Mouse (Mus musculus): ENCODE measurements around the gene Ppid. TPM values are rescaled to one million over a fixed set of nuclear protein-coding genes. Genes with fewer than 3 reads are reported as not detected.

Ppid gene
- total and polyA plus RNA-seq, 3 experiments: 203 to 254 TPM; not detected in 1

DNA sequence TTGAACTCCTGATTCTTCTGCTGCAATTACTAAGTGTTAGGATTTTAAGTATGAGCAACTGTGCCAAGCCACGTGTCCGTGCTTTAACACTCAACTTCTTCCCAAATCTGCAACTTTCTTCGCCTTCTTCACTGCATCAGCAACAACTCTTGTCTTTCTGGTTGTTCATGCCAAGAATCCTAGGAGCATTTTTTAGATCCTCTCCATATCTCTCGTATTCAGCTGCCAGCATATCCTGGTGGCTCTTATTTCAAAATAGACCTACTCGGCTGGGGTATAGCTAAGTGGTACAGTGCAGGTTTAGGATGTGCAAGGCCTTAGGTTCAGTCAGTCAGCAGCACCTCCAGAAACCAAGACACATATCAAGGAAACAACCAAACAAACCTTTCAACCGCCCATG, 13.5 kb upstream of the Ppid start:
- Histone ChIP-seq H3K9ac (ENCODE audit: control insufficient read depth, low read depth, low read length, poor library complexity, severe bottlenecking) (no peak overlapping the region), H3K4me1 (ENCODE audit: control insufficient read depth in 1 of 2, insufficient read depth in 2 of 2, low read length in 2 of 2) (peaks cover 14 to 16% of the 10 kb centered on the region in 2 experiments), H3K36me3 (ENCODE audit: control insufficient read depth in 1 of 2, insufficient read depth in 2 of 2, low read length in 2 of 2) (peaks cover 0 to 18% of the 10 kb centered on the region in 2 experiments; a peak in 2 of 4 replicates), H3K9me3 (replicated peaks; ENCODE audit: insufficient read depth, low read length) (no peaks in the 10 kb centered on the region), H3K27ac (ENCODE audit: control insufficient read depth, low read depth, low read length) (no peak overlapping the region), H3K27me3 (ENCODE audit: control insufficient read depth in 1 of 2, insufficient read depth in 2 of 2, low read length in 2 of 2) (no peaks in the 10 kb centered on the region), H3K79me2 (ENCODE audit: control insufficient read depth, insufficient read depth, low read length, poor library complexity) (no peaks in the 10 kb centered on the region), H3K4me3 (ENCODE audit: control insufficient read depth in 1 of 2, insufficient read depth in 1 of 2, low read depth in 2 of 2, low read length in 2 of 2) (no peak overlapping the region)
- DNase-seq (ENCODE audit: low read depth, low spot score): no peak
- TF ChIP-seq TCF12 (IDR thresholded peaks at IDR 0.05; ENCODE audit: low read depth, low read length): no peak
- TF ChIP-seq ZC3H11A (IDR thresholded peaks at IDR 0.05; ENCODE audit: low read depth, low read length): no peak
- TF ChIP-seq KAT2A (conservative IDR thresholded peaks at IDR 0.05; ENCODE audit: low read depth, low read length): no peak
- no peak for TF ChIP-seq MXI1 (IDR thresholded peaks at IDR 0.05; ENCODE audit: low read depth, low read length)
- TF ChIP-seq BHLHE40 (IDR thresholded peaks at IDR 0.05; ENCODE audit: borderline replicate concordance, low read depth, low read length): no peak
- no peak for TF ChIP-seq GABPA (IDR thresholded peaks at IDR 0.05; ENCODE audit: low read depth, low read length)

DNA sequence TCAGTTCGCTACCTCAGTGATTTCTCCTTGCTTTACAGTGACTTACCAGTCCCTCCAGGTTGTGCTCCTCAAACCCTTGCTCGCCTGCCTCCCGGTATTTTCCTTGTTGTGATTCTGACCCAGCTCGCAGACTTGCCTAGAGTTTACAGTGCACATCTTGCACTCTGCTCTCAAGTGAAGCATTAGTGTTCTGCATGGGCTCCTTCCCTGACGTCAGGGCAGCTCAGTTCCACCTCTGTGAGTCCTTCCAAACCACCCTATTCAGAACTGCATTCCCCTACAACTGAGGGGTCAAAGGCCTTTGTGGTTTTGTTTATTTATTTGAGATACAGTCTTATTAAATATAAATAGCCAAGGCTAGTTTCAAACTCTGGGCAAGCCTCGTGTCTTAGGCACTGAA, 13.0 kb upstream of the Ppid start:
- Histone ChIP-seq H3K27ac (ENCODE audit: control insufficient read depth, low read depth, low read length) (no peak overlapping the region), H3K4me3 (ENCODE audit: control insufficient read depth in 1 of 2, insufficient read depth in 1 of 2, low read depth in 2 of 2, low read length in 2 of 2) (no peak overlapping the region), H3K4me1 (ENCODE audit: control insufficient read depth in 1 of 2, insufficient read depth in 2 of 2, low read length in 2 of 2) (peaks cover 14 to 16% of the 10 kb centered on the region in 2 experiments), H3K27me3 (ENCODE audit: control insufficient read depth in 1 of 2, insufficient read depth in 2 of 2, low read length in 2 of 2) (no peaks in the 10 kb centered on the region), H3K9me3 (replicated peaks; ENCODE audit: insufficient read depth, low read length) (no peaks in the 10 kb centered on the region), H3K36me3 (ENCODE audit: control insufficient read depth in 1 of 2, insufficient read depth in 2 of 2, low read length in 2 of 2) (peaks cover 0 to 18% of the 10 kb centered on the region in 2 experiments; a peak in 2 of 4 replicates), H3K79me2 (ENCODE audit: control insufficient read depth, insufficient read depth, low read length, poor library complexity) (no peaks in the 10 kb centered on the region), H3K9ac (ENCODE audit: control insufficient read depth, low read depth, low read length, poor library complexity, severe bottlenecking) (no peak overlapping the region)
- TF ChIP-seq MXI1 (IDR thresholded peaks at IDR 0.05; ENCODE audit: low read depth, low read length) (no peak), CHD2 (IDR thresholded peaks at IDR 0.05; ENCODE audit: low read length) (no peak), CHD1 (IDR thresholded peaks at IDR 0.05; ENCODE audit: low read depth, low read length) (no peak), ZKSCAN1 (IDR thresholded peaks at IDR 0.05; ENCODE audit: low read depth, low read length) (no peak), TBP (IDR thresholded peaks at IDR 0.05; ENCODE audit: low read depth, low read length) (no peak), RAD21 (IDR thresholded peaks at IDR 0.05; ENCODE audit: low read depth, low read length) (no peak), POLR2AphosphoS5 (IDR thresholded peaks at IDR 0.05; ENCODE audit: borderline replicate concordance, low read depth, low read length) (no peak), ETS1 (IDR thresholded peaks at IDR 0.05; ENCODE audit: low read depth, low read length) (no peak), JUND (IDR thresholded peaks at IDR 0.05; ENCODE audit: low read depth, low read length) (no peak)
- no peak for DNase-seq (ENCODE audit: low read depth, low spot score)

Data from MEL (cell line).